Mouse (Mus musculus) erythroblast, embryonic 14.5 days (primary cell): ENCODE data around the gene Gatad2a.

Source experiments
- GATA1 ChIP-seq: IDR thresholded peaks from 2 replicates; pipeline ENCODE4 v1.6.1; 2012; ENCODE audit warnings: low read length, inconsistent platforms, mixed read lengths
- TAL1 ChIP-seq: IDR thresholded peaks from 3 replicates; pipeline ENCODE4 v1.6.1; 2012; ENCODE audit warnings: low read length, inconsistent platforms, mixed read lengths

DNA sequence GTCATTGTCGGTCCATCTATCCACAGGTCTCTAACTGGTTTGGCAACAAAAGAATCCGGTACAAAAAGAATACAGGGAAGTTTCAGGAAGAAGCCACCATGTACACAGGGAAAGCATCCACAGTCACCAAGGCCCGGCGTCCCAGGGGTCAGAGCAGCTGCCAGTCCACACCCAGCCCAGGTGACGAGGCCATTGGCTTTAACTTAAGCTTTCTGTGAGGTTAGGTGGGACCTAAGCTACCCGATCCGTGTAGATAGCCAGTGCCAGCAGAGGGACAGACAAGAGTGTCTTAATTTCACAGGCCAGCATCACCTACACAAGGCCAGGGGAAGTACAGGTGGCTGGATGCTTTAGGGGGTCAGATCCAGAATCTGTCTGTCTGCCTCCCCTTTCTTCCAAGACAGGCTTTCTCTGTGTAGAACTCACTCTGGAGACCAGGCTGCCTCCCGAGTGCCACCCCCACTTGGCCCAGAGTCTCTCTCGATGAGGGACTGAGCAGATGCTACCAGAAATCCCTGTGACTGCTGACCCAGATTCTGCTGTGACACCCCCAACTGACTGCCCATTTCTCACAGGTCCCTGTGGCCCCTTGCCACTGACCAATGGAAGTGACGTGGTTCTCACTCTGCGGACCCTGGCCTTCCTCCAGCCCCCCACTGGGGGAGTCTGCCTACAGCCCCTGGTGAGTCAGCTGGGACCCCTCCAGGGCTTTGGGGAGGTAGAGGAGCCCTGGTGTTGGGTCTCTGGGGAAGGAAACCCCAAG is 126.0 kb downstream of the Gatad2a start:
- TF ChIP-seq GATA1 = no peak
- no peak for TF ChIP-seq TAL1
